Mouse (Mus musculus) lung, embryonic 14.5 days (tissue): ENCODE results near the gene Atp8b4. TPM values are rescaled to one million over a fixed set of nuclear protein-coding genes. Genes with fewer than 3 reads are reported as not detected.
A peak's percentile ranks its signal among the peaks of the same experiment; 100 is the strongest.

Source experiments
- ATAC-seq: fragments of 200-750 bp; cut with Nextera tagmentation; 2 replicates; pipeline ENCODE4 v1.8.0; 2017; ENCODE audit warnings: mild to moderate bottlenecking, moderate TSS enrichment, moderate library complexity; ENCODE audit not compliant: insufficient read depth
- DNase-seq: peaks from one replicate; pipeline ENCODE4 v3.0.0-alpha.2; 2015
- H3K27ac ChIP-seq: fragments of 300-500 bp; sonication (generic); 2 replicates; pipeline ENCODE4 v1.5.1; 2014; ENCODE audit warnings: low read depth, mild to moderate bottlenecking, moderate library complexity
- H3K27me3 ChIP-seq: fragments of 300-500 bp; sonication (generic); 2 replicates; pipeline ENCODE4 v1.6.1; 2014; ENCODE audit warnings: low read length, control low read depth; ENCODE audit not compliant: insufficient read depth
- H3K36me3 ChIP-seq: fragments of 300-500 bp; sonication (generic); 2 replicates; pipeline ENCODE4 v1.6.1; 2014; ENCODE audit warnings: control low read depth; ENCODE audit not compliant: insufficient read depth
- H3K4me1 ChIP-seq: fragments of 300-500 bp; sonication (generic); 2 replicates; pipeline ENCODE4 v1.6.1; 2014; ENCODE audit warnings: antibody characterized with exemption, control low read depth; ENCODE audit not compliant: insufficient read depth
- H3K4me2 ChIP-seq: fragments of 300-500 bp; sonication (generic); 2 replicates; pipeline ENCODE4 v1.6.1; 2014; ENCODE audit warnings: mild to moderate bottlenecking
- H3K4me3 ChIP-seq: fragments of 300-500 bp; sonication (generic); 2 replicates; pipeline ENCODE4 v1.5.1; 2014; ENCODE audit warnings: low read depth, low read length
- H3K9ac ChIP-seq: fragments of 300-500 bp; sonication (generic); 2 replicates; pipeline ENCODE4 v1.6.1; 2014
- H3K9me3 ChIP-seq: fragments of 300-500 bp; sonication (generic); 2 replicates; pipeline ENCODE4 v1.6.1; 2016; ENCODE audit warnings: low read depth, low read length, control low read depth
- CTCF ChIP-seq: IDR thresholded peaks from 2 replicates; pipeline ENCODE4 v1.5.1; 2016; ENCODE audit warnings: antibody characterized with exemption, low read depth
- WGBS: fragments of 180-500 bp; shearing (Covaris S2); extraction: QIAGEN DNeasy Blood & Tissue Kit; methylation state at CpG from one replicate; pipeline ENCODE4 v1.1.7; 2014; 5-methylcytosine and 5-hydroxymethylcytosine counted together
- polyA plus RNA-seq: library from polyadenylated mRNA; unstranded; fragments of >200 nt; fragmentation: Nextera tagmentation; extraction: Ambion mirVana; gene quantifications from 2 replicates; pipeline ENCODE4 v1.2.1, GENCODE M21; 2014

Gene Atp8b4
- polyA plus RNA-seq, 1 experiment from 2014 or later: 0.39 TPM

GRCm38 (mm10) chr2:126483337-126483736 is 17.1 kb downstream of the Atp8b4 start:
- no peaks in the 10 kb centered on the region for H3K36me3 ChIP-seq
- TF ChIP-seq CTCF: no peak
- WGBS: 65% methylated on average over 6 of the region's 6 CpGs
- H3K9ac ChIP-seq: no peak overlapping the region
- DNase-seq (no peak), ATAC-seq (no peak)
- no peaks in the 10 kb centered on the region for H3K4me1 ChIP-seq
- no peaks in the 10 kb centered on the region for H3K9me3 ChIP-seq
- no peak overlapping the region for H3K27ac ChIP-seq
- H3K27me3 ChIP-seq: no peaks in the 10 kb centered on the region
- H3K4me3 ChIP-seq: no peak overlapping the region
- no peak overlapping the region for H3K4me2 ChIP-seq

DNA sequence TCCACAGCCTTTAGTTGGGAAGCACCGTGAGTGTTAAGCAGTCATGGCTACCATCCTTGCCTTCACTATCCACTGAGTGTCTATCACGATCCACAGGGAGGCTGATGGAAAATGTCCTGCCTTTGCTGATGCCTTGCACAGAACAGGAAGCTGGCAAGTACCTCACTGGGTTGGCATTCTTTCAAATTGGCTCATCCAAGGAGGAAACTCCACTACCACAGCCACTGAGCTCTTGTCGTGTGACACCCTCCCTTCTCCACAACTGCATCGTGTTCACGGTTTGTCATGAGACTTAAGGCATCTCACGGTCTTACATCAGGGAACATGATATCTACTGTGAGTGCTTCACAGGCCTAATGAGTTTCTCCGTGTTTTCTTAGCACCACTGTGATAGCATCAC is 22.9 kb downstream of the Atp8b4 start:
- no peak overlapping the region for H3K4me2 ChIP-seq
- no peaks in the 10 kb centered on the region for H3K9me3 ChIP-seq
- no peak for TF ChIP-seq CTCF
- no peak overlapping the region for H3K9ac ChIP-seq
- H3K4me1 ChIP-seq: no peaks in the 10 kb centered on the region
- H3K27ac ChIP-seq: no peak overlapping the region
- no peaks in the 10 kb centered on the region for H3K27me3 ChIP-seq
- no peak overlapping the region for H3K4me3 ChIP-seq
- WGBS: 64% methylated on average over 7 of the region's 7 CpGs
- DNase-seq: peak; percentile 59
- ATAC-seq: no peak
- no peaks in the 10 kb centered on the region for H3K36me3 ChIP-seq

DNA sequence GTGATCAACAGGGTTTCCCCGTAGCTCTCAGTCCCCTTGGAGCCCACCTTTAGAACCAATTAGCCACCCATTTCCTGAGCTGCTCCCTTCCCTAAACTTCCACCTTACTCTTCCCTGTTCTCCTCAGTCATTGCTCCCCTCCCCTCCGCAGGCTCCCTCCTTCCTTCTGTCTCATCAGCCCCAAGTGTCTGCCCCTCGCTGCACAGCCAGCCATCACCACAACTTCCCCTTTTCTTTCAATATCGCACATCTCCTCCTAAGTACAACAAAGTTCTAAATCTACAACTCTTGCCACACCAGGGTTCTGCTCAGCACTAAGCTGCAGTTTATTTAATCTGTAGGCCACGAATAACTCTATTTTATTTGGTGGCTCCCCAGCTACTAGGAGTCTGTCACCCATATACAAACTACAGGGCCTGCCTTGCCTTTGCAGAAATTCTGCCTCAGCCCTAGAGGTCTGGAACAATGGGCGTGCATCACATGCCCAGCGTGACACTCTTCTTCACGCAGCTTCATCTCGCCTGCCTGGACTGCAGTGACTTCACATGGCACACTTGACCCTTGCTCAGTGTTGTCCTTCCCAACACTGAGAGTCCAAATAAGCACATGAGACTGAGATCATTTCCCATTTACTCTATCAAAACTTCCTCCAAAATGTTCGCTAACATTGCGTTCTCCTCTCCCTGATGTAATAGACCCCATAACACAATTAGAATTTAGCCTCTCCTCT is 24.6 kb downstream of the Atp8b4 start:
- no peaks in the 10 kb centered on the region for H3K9me3 ChIP-seq
- DNase-seq (no peak), ATAC-seq (no peak)
- no peaks in the 10 kb centered on the region for H3K4me1 ChIP-seq
- no peaks in the 10 kb centered on the region for H3K27me3 ChIP-seq
- no peak overlapping the region for H3K27ac ChIP-seq
- WGBS: 86% methylated on average over 11 of the region's 11 CpGs
- H3K4me2 ChIP-seq: no peak overlapping the region
- TF ChIP-seq CTCF: no peak
- no peak overlapping the region for H3K9ac ChIP-seq
- no peaks in the 10 kb centered on the region for H3K36me3 ChIP-seq
- no peak overlapping the region for H3K4me3 ChIP-seq

- Histone ChIP-seq H3K36me3 (no peaks in the 10 kb centered on the region), H3K4me3 (no peak overlapping the region), H3K27ac (no peak overlapping the region), H3K4me1 (no peaks in the 10 kb centered on the region), H3K9ac (no peak overlapping the region), H3K9me3 (no peaks in the 10 kb centered on the region), H3K4me2 (no peak overlapping the region), H3K27me3 (no peaks in the 10 kb centered on the region)
- TF ChIP-seq CTCF: no peak
- ATAC-seq (no peak), DNase-seq (no peak)
- WGBS: 87% methylated on average over 6 of the region's 6 CpGs
Measured at GRCm38 (mm10) chr2:126474019-126474418, 26.5 kb downstream of the Atp8b4 start.

GRCm38 (mm10) chr2:126472836-126473235 is 27.6 kb downstream of the Atp8b4 start:
- no peak for TF ChIP-seq CTCF

DNA sequence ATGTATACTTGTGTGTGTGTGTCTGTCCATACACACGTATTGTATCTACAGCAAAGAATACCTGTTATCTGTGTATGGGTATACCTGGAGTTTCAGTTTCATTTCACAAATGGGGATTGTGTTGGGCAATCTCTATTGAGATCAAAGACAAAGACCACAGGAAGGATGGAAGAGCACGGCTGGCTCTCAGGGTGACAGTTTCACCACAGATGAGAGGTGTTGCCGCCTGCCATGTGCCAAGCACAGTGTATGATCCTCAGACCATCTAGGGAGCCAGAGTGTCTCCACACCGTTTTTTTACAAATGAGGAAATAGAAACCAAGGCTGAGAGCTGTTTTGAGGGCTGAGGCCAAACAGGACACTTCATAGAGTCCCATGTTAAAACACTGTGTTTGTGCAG is 32.7 kb downstream of the Atp8b4 start:
- H3K4me2 ChIP-seq: no peak overlapping the region
- DNase-seq (no peak), ATAC-seq (no peak)
- H3K9me3 ChIP-seq: no peaks in the 10 kb centered on the region
- no peak for TF ChIP-seq CTCF
- H3K36me3 ChIP-seq: no peaks in the 10 kb centered on the region
- H3K27me3 ChIP-seq: no peaks in the 10 kb centered on the region
- H3K27ac ChIP-seq: no peak overlapping the region
- H3K9ac ChIP-seq: no peak overlapping the region
- 71% methylated on average over 4 of the region's 4 CpGs for WGBS
- H3K4me3 ChIP-seq: no peak overlapping the region
- no peaks in the 10 kb centered on the region for H3K4me1 ChIP-seq

More at GRCm38 (mm10) chr2:126472836-126473235, 27.6 kb downstream of the Atp8b4 start:
- 0 out of 2 replicates have a peak overlapping the region, but pooled peaks have one; percentile 18 for H3K27ac ChIP-seq
- no peaks in the 10 kb centered on the region for H3K9me3 ChIP-seq
- DNase-seq (peak; percentile 43), ATAC-seq (no peak; the same call in 1 of the 2 replicates)
- H3K4me2 ChIP-seq: no peak overlapping the region
- no peak overlapping the region for H3K9ac ChIP-seq
- no peaks in the 10 kb centered on the region for H3K27me3 ChIP-seq
- no peaks in the 10 kb centered on the region for H3K4me1 ChIP-seq
- no peak overlapping the region for H3K4me3 ChIP-seq
- WGBS: 62% methylated on average over 5 of the region's 5 CpGs
- no peaks in the 10 kb centered on the region for H3K36me3 ChIP-seq

GRCm38 (mm10) chr2:126466391-126467134 is 33.9 kb downstream of the Atp8b4 start:
- Histone ChIP-seq H3K4me3 (no peak overlapping the region), H3K4me1 (no peaks in the 10 kb centered on the region), H3K27ac (no peak overlapping the region), H3K9ac (no peak overlapping the region), H3K27me3 (no peaks in the 10 kb centered on the region), H3K4me2 (no peak overlapping the region), H3K36me3 (no peaks in the 10 kb centered on the region), H3K9me3 (no peaks in the 10 kb centered on the region)
- TF ChIP-seq CTCF: no peak
- 82% methylated on average over 13 of the region's 13 CpGs for WGBS
- ATAC-seq (no peak), DNase-seq (no peak)
